Mouse (Mus musculus): ENCODE measurements around the gene Pla2g4c.

DNA sequence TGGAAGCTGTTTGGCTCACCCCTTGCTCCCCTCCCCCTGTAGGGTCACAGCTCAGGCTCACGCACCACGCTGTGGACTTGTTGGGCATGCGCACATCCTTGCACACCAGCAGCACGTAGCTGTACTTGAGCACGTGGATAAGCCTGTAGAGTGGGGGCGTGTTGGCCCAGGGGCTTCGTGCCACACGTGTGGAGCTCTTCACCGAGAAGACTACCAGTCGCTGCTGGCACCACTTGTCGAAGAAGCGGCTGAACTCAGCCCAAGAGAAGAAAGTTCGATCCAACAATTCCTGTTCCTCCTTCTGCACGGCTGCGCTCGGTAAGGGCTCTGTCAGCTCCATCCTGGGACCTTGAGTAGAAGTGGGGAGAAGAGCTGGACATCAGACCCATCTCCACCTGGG, 47.4 kb upstream of the Pla2g4c start, which contains the start of gene Lig1:
- TF ChIP-seq CTCF (IDR thresholded peaks at IDR 0.05; ENCODE audit: borderline replicate concordance, insufficient read depth, low read length) (no peak), POLR2A (IDR thresholded peaks at IDR 0.05; ENCODE audit: low read depth, low read length) (no peak)

All from embryonic fibroblast, embryonic 13.5 days (primary cell).